Mouse (Mus musculus): ENCODE results near the gene Zfp541. TPM values are rescaled to one million over a fixed set of nuclear protein-coding genes. Genes with fewer than 3 reads are reported as not detected.

The Zfp541 gene
- 0.13 and 0.36 TPM in 2 replicates for polyA plus RNA-seq (2015; fragmentation: Nextera tagmentation; extraction: Ambion mirVana)

GRCm38 (mm10) chr7:16061219-16062098, at the start of gene Zfp541:
Gene Zfp541 (plus strand): TSS chr7:16061814.
- no peak for DNase-seq (ENCODE audit: low spot score)

- DNase-seq (ENCODE audit: low spot score) = peak; percentile 47
Measured at GRCm38 (mm10) chr7:16012576-16013263, 48.9 kb upstream of the Zfp541 start.

- DNase-seq (ENCODE audit: low spot score) = no peak
Measured at GRCm38 (mm10) chr7:16013722-16014275, 47.8 kb upstream of the Zfp541 start.

- no peak for DNase-seq (ENCODE audit: low spot score)
Measured at GRCm38 (mm10) chr7:16014521-16015175, 47.0 kb upstream of the Zfp541 start.

- DNase-seq (ENCODE audit: low spot score) = no peak
Measured at GRCm38 (mm10) chr7:16015384-16015783, 46.2 kb upstream of the Zfp541 start.

DNA sequence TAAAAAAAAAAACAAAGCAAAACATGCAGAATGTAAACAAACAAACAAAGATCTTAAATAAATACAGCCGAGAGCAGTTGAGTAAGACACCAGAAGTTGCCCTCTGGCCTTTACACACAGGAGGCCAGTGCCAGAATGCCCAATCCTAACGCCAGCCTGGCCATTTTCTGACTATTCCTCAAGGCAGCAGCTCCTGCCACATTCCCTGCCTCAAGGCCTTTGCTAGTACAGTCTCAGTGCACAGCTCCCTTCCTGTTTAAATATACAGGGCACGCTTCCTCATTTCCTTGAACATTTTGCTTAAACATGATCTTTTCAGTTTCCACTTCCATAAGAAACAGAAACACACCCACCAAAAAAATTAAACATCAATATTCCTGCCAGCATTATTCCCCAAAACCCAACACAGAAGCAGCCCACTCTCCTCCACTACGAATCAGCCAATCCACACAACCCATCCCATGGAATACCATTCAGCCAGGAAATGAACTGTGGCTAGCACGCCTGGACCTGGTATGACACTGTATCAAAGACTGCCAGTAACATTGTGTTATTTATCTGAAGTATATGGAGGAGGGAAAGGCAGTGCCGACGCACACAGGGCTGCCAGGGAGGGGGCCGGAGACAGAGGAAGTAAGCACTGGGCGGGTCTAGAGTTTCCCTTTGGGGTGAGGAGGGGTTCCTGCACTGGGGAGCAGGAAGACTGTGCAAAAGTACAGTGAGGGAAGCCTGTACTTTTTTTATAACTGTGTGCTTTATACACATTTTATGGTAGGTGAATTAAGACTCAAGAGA, 43.4 kb upstream of the Zfp541 start:
- DNase-seq (ENCODE audit: low spot score) = peak; percentile 43

- no peak for DNase-seq (ENCODE audit: low spot score)
Measured at GRCm38 (mm10) chr7:16019256-16020094, 42.1 kb upstream of the Zfp541 start.

DNA sequence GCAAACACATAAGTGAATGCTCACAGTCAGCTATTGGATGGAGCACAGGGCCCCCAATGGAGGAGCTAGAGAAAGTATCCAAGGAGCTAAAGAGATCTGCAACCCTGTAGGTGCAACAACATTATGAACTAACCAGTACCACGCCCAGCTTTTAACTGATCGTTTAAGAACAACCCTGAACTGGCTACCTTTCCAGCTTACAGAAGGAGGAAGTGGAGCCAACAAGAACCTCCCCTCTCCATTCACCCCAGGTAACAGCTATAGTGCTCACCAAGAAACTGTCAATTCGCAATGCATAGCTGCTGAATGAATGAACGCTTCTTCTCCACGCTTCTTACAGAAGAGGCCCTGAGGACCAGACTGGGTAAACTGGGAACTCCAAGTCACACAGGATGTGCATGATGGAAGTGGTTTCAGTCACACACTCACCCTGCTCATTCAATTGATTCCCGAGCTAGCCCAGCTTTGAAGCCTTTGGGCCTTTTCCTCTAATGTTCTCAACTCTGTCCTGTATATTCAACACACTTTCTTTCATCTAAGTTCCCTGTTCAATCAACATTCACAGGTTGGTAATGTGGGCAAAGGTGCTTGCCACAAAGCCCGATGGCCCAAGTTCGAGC, 36.9 kb upstream of the Zfp541 start:
- DNase-seq (ENCODE audit: low spot score) = no peak

DNA sequence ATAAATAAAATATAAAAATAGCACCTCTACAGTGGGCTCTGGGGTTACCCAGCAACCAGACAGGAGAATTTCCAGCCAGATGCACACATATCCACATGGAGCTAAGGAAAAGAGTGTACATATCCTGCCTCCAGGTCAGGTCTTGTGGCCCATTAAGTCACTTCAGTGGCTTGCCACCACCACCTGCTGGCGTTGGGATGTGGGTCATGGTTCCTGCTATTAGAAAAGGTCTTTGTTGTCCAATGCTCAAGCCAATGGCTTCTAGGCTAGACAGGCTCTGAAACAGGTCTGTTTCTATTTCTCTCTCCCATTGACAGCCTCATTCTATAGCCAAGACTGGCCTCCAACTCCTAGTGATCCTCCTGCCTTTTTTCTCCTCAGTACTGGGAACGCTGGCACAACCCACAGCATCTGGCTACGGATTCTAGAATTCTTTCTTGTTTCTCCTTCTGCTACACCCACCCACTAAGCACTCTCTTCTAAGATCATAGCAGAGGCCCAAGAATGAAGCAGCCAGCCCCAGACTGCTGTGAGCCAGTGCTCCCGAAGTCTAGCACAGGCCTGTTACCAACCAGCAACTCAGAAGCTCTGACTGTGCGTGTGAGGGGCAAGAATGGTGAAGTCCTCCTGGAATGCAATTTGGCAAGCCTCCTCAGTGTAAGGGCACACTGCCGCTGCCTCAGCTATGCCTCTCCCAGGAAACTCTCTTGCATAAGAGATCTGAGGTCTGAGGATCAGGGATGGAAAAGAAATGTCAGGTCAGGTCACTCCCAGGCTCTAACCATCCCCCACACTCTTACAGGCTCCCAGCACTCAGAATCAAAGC, 33.3 kb upstream of the Zfp541 start:
- DNase-seq (ENCODE audit: low spot score) = no peak

DNA sequence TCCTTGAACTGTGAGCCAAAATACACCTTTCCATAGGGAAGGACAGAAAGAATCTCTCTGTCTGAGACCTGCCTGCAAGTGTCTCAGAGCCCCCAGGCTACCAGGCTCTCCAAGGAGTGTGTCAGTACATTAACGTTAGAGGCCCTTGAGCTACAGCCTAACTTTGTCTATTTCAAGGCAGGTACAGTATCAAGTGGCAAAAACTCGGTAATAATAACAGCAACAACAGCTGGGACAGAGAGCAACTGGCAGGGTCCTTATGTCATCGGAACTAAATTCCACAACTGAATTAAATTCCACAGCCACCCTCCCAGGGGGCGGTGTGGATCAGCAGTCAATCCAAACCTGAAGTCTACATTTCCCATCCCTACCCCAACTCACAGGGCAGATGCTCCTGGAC, 30.5 kb upstream of the Zfp541 start:
- DNase-seq (ENCODE audit: low spot score) = no peak

- DNase-seq (ENCODE audit: low spot score) = no peak
Measured at GRCm38 (mm10) chr7:16033059-16033458, 28.6 kb upstream of the Zfp541 start.

GRCm38 (mm10) chr7:16033580-16034461, 27.8 kb upstream of the Zfp541 start:
- no peak for DNase-seq (ENCODE audit: low spot score)

DNA sequence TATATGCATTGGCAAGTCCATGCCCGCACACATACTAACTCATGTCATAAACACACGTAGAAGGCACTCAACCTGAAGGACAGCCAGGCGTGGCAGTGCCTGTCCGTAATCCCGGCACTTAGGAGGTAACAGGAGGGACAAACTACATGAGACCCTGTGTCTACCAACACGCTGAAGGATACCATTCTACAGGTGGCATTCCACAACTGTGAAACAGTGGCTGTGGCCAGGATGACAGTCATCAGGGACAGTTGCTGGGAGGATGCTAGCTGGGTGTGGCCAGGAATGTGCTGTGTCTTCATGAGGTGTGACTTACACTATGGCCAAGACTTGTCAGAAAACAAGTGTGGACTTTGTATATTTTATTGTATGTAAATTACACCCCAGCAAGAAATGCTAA, 24.6 kb upstream of the Zfp541 start:
- no peak for DNase-seq (ENCODE audit: low spot score)

DNA sequence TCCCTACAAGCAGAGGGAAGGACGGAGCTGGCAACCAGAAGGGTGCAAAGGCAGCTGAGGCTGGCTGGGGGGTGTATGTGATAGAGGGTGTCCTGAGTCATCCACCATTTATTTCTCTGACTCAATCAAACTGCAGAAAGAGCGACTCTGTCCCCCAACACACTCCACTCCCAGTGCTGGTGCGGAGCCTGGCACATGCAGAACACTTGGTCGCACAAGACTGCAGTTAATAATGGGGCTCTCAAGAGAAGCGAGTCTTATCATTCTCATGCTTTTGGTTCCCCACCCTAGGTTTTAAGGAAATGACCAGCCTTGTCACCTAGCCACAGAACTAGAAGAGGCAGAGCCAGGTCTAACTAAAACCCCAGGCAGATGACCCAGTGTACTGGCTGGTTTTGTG, 22.3 kb upstream of the Zfp541 start:
- DNase-seq (ENCODE audit: low spot score) = no peak

GRCm38 (mm10) chr7:16041208-16041607, 20.4 kb upstream of the Zfp541 start:
- DNase-seq (ENCODE audit: low spot score) = no peak

- no peak for DNase-seq (ENCODE audit: low spot score)
Measured at GRCm38 (mm10) chr7:16042850-16043775, 18.5 kb upstream of the Zfp541 start.
